Mouse (Mus musculus): ENCODE measurements at regions not wholly inside any gene's neighbourhood (a gene's known extent, or its start where the extent isn't known, plus 50 kb on each side); places are given as distances from the start of the nearest gene placed in this dataset.

DNA sequence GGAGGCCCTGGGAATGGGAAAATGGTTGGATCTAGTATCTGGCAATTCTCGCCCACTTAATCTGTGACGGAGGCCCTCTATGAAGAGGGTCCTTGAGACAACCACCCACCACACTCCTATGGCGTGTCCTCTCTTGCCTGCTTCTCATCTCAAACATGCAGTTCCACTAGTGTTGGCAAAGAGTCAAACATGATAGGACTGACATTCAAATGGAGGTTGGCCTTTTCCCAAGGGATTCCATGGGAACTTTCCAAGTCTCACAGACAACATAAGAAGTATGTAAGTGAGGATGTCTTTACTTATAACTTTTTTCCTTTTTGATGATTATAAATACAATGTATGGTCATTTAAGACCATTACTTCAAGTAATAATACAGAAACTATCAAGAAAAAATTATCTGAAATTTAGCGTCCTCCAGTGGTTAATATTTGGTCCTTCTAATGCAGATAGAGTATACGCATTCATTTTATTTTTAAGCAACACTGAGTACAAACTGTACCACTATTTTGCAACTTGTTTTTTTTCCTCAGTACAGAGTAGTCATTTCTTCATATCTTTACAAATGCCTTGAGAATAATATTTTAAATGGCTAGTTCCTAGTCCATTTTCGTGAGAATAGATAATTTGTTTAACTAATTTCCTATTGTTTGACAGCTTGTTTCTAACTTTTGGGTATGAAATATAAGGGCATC is 280.2 kb downstream of the Foxo1 start:
- no peak for DNase-seq (ENCODE audit: low read depth, low spot score)

DNA sequence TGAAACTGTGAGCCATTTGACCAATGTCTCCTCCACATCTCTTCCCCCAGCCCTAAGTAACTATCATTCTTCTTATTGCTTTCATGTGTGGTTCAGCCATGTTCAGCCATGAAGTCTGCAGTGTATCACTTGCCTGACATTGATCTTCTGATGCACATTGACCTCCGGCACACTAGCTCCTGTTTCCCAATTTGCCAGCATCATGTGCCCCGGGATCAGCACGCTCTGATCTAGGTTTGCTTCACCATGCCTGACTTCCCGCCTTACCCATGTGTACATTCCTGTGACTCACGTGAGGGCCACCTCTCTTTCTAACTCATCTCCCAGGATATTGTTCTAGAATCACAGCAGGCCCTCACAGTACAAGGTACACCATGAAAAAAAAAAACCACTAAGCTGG is 277.9 kb downstream of the Foxo1 start:
- DNase-seq (ENCODE audit: low read depth, low spot score), result no peak

DNA sequence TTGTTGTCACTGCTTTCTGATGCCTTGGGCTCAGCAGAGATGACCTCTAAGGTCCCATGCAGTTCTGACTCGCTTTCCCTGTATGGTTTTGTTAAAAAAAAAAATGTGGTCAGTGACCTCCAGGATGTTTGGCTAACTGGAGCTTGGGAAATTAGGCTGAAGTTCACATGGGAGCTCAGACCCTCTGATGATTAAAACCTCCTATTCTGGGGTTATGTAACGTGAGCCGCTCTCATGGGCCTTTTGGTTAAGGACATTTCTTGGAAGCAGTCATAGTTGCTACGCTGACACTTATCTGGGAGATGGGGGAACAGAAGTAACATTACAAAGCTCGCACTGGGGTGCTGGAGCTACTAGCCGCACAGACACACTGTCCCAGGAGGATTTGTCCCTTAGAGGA is 274.9 kb downstream of the Foxo1 start:
- DNase-seq (ENCODE audit: low read depth, low spot score), result no peak

DNA sequence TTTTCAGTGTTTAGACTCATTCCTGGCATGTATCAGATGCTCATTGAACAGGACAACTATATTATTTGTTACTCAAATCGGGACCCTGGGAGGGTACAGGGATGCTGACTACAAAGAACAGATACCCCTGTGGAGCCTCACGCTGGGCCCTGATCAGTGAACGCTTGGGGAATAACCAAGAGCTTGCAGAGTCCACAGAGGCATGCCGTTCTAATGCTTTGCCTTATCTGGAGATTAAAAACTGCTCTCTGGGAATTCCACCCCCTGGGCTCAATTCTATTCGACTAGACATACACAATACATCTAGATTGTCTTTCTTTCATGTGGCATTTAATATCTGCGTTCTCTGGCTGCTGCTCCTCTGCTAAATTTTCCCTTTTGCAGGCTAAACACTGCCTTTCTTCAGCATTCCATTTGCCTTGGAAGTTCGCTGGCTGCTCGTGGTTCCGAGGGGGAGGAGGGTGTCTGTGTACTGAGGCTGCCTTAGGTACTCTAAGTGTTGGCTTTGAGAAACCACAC is 272.8 kb downstream of the Foxo1 start:
- DNase-seq (ENCODE audit: low read depth, low spot score), result no peak

DNA sequence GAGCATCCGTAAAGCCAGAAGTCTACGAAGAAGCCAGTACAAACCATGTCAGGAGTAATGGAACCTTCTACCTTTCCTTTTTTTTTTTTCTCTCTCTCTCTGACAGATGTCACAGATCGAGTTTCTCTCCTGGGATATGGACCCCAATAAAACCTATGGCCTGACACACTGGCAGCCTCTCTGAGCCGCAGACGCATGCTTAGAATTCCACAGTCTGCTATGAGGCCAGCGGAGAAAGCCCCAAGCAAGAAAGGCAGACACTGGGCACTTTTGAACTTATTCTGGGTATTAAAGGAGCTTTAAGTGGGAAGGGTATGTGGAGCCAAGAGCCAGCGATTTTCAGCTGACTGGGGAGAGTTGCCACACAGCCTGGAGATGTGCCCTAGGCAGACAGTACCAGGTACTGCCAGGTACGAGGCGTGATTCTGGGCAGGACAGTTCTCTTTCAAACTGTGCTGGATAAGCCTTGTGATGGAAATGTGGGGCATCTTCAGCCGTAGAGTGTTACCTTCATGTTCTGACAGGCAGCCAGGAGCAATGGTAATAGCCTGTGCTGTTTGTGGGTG is 271.8 kb downstream of the Foxo1 start:
- no peak for DNase-seq (ENCODE audit: low read depth, low spot score)

DNA sequence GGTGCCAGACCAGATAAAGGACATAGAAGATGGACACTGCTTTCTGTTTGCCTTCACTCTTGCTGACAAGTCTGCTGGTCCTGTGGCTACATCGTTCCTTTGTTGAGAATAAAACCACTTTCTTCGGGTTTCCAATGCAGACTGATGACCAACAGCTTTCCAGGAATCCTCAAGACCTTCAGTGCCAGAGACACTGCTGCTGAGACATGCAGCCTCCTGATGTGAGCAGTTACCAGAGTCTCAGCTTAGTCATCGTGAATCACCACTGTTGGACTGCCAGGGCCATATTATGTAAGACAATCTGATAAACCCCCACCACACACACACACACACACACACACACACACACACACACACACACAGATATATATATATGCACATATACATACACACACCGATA is 270.2 kb downstream of the Foxo1 start:
- DNase-seq (ENCODE audit: low read depth, low spot score), result no peak

DNA sequence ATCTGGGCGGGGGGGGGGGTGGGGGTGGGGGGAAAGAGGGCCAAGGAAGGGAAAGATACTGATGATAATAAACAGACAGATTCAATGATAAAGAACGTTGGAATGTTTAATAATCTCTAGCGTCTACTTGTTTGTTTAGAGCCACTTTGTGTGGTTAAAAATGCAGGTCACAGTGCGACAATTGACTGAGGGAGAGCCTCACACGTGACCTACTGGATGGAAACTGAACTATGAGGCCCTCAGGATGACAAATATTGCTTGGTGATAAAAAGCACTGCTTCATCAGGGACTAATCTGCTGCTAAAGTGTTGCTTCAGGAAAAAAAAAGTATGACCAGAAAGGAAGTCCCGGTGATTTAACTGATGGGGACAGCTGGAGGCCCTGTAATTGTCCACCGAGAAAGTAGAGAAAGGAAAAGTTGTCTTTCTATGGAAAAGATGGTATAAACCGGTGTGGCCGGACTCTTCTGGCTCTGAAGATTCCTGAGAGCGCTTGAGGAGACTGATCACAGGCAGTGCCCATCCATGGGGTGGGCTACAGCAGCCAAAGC is 269.3 kb downstream of the Foxo1 start:
- no peak for DNase-seq (ENCODE audit: low read depth, low spot score)

DNA sequence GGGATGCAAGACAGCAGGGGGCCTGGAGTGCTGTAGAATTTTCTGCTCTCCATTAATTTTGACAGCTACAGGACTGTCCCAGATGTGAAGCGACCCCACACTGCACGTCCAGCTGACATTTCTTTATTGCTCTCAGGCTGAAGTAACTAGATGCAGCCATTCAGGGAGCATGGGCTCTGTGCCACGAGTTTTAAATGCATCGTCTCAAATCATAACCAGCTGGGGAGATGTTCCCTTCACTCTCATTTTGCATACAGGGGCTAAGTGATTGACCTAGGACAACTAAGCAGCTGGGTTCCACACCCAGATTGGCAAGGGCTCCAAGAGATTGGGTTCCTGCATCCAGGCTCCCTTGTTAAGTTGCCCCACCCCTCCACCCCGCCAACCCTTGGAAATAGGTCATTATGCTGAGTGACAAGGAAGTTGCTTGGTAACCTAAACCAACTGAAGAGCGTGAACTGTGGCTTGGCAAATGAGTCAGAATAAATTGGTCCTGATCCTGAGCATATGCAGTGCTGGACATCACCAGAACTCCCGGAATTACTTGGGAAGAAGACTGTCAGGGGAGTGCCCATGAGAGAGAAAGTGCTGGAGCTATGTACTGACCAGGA is 267.4 kb downstream of the Foxo1 start:
- no peak for DNase-seq (ENCODE audit: low read depth, low spot score)

DNA sequence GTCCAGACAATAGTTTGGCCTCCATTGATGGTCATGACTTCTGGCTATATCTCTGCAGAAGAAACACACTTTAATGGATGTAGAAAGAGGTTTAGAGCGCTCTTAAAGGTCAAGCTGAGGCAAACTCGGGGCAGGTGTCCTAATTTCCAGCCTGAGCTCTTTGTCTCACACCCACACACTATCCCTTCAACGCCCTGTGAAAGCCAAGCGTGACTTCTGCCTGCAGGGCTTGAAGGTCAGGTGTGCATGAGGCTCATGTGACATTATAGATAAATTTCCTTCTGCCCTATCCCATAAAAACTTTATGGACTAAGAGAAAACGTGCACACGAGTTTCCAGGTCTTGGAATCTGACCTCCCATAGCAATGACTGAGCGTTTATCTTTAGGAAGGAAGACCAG is 266.0 kb downstream of the Foxo1 start:
- DNase-seq (ENCODE audit: low read depth, low spot score), result no peak

DNA sequence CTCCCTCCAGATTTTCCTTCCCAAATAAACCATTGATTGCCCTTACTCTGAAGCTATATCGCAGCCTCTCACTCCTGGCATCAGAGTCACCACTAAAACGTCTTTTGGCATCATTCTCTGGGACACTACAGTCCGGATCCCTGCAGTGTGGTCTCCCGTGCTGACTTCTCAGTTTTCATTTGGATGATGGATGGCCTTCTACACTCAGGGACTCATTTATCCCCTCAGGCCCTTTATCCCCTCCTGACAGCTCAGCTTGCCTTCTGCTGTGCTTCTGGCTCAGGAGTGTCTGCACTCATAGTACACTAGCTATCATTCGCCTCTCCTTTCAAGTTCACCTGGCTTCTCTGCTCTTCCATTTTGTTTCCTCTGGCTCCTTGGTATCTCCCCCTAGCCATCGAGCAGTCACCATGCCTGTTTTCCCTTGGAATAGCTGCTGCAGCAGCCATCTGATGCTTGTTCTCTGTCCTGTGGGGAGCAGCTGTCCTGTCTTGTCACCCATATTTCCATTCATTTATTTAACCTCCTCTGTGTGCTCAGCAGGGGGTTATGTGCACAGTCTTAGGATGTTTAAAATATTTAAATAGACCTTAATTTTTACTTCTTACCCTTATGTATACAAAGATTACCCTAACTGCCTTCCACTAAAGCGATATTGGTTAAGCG is 263.7 kb downstream of the Foxo1 start:
- DNase-seq (ENCODE audit: low read depth, low spot score), result no peak

DNA sequence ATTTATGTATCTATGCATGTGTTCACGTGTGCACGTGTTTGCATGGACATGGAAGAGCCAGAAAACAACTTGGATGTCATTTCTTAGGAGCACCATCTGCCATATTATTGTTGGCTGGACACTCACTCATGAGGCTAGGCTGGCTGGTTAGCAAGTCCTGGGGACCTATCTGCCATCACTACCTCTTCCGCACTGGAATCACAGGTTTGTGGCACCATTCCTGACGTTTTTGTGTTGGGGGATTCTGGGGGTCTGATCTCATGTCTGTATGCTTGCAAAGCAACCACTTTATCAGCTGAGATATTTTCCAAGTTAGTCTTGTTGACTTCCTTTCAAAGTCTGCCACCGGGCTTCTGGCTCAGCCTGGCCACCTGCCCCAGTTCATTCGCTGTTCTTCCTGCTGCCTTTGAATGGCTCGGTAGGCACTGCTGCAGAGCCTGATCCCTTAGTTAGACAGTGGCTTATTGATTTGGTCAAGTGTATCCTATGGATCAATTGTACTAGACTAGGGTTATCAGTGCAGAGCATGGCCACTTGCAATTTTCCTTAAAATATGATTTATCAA is 262.4 kb downstream of the Foxo1 start:
- no peak for DNase-seq (ENCODE audit: low read depth, low spot score)

DNA sequence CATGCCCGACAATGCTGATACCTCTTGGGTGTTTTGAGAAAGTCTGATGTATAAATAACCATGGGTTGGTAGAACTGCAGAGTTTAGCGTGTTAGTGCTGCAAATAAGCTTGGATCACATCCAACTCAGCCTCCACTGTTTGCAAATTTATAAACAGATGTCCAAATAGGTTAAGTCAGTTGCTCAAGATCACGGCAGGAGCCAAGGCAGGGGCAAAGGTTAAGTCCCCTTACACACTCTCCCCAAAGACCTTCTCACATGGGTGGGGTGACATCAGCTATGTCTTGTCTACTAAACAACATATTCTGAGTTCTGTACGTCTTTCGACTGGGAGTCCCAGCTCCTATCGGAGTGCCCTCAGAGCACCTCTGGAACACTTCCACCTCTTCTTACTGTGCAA is 261.0 kb downstream of the Foxo1 start:
- no peak for DNase-seq (ENCODE audit: low read depth, low spot score)

DNA sequence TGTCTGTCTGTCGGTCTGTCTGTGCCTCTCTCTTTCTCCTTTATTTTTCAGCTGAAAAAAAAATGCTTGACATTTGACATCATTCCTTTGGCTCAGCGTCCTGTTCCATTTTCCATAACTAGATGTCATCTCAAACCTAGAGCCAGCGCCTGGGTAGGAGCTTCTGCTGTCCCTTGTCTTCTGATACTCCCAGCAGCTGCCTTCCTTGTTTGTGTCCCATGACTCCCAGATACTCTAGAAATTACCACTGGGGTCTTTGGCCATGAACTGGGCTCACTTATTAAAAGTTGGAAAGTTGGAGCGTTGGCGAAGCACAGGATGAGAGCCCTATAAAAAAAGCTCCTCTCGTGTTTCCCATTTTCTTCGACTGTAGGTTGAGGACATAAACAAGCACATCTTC is 260.4 kb downstream of the Foxo1 start:
- no peak for DNase-seq (ENCODE audit: low read depth, low spot score)

DNA sequence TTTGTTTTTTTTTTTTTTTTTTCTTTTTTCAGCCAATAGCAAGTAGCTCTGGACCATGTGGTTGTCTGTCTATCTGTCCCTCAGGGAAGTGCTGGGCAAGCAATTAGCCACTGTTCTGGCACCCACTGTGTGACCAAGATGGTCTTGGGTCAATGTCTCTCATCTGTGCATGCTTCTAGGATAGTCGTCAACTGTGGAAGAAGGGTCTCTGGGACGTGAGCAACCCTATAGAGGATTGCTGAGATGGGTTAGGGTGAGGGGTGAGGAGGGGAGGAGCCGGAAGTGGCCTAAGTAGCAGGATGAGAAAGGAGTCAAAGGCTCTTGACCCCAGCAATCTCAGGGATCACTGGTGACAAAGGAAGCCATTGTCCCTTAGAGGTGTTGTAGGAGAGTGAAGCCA is 259.6 kb downstream of the Foxo1 start:
- DNase-seq (ENCODE audit: low read depth, low spot score), result no peak

DNA sequence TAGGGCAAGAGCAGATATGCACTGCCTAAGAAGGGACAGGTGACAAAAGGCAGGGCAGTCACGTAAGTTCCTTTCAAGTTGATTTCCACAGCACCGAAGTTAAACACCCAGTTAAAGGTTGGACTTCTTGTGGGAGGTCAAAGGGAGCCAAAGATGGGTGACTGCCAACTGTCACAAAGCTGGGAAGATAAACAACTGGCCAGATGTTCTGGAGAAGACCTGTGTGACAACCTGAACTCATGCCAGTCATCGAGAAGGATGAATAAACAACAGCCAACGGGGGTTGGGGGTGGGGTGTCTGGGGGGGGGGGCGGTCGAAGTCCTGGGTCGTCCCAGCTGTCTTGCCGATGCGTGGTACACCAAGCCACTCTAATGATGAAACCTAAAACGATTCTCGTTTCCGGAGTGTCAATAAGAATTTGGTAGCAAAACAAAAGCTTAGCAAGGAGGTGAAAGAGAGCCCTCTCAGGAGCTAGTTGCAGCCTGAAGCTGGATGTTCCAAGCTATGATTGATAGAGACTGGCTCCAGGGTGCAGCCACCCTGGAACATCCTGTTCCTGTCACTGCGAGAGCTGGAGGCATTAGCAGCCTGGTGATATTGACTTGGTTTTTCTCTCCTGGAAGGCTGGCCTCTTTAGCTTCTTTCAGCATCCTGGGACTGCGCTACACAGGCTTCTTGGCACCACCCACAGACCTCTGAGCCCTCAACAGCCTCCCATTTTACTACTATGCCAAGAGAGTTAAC is 259.0 kb downstream of the Foxo1 start:
- DNase-seq (ENCODE audit: low read depth, low spot score), result no peak

DNA sequence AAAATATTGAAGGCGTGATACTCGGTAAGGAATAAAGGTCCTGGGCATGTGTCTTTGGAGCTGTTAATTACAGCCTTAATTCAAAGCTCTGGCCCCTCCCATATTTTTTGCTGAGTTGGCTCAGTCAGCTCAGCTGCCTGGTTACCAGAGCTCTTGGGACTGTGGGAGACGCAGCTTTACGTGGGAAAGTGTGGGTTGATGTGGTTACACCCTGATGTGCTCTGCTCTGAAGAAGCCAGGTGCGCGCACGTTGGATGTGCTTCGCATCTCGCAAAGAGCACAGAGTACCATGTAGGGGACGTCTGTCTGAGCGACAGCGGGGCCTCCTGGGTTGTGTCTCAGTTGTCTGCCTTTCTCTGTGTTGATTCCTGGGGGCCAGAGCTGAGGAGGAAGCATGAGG is 254.8 kb downstream of the Foxo1 start:
- DNase-seq (ENCODE audit: low read depth, low spot score), result no peak

DNA sequence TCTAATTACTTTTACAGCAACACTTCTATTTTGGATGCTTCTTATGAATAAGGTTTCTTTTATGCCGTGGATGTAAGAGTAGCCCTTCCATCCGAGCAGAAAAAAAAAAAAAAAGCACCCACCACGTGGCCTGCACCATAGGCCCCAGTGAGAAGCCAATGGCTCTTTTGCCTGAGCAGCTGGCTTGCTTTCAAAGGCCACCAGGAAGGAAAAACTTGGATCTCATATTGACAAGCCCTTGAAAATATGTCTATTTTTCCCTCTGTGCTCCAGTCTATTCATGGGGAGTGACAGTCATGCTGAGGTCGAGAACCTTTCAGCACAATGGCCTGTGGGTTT is 252.4 kb downstream of the Foxo1 start:
- no peak for DNase-seq (ENCODE audit: low read depth, low spot score)

DNA sequence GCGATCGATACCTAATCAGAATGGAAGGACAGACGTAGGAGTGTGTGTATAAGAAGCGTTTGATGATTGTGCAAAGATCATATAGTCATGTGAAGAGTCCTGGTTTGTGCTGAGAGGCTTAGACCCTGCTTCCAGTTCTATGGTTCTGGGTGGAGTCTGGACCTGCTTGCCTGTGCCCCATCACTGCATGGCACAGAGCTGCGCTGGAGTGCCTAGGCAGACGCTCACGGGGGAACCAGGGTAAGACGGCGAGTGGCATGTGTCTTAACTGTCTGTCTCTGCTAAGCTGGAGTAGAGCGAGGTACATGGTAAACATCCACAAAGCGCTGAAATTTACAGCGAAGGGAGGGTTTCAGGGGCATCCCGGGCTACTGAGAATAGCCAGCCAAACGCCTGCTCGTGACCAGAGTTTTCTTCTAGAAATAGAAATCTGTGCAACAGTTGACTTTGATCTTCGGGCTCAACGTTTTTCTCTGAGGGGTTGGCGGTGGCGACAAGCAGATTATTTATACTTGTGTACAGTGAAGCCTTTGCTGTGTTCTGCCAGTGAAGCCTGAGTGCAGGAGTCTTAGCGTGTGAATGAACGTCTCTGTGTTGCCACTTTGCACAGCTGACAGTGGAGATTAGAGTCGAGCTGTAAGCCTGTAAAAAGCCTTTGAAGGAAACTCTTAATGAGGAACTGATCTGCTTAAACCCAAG is 251.9 kb downstream of the Foxo1 start:
- no peak for DNase-seq (ENCODE audit: low read depth, low spot score)

DNA sequence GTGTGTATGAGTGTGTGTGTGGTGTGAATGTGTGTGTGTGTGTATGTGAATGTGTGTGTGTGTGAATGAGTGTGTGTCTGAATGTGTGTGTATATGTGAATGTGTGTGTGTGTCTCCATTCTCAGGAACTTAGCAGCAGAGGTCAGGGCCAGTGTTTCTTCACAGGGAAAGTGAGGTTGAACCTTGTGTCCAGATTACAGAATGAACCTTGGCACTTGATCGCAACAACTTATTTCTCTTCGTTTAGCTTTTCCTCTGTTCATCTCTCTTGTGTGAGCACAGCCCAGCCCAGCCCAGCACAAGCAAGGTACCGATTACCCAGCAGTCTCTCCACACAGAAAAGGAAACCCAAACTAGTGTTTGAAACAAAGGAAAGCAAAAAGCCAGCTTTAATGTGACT is 249.7 kb downstream of the Foxo1 start:
- DNase-seq (ENCODE audit: low read depth, low spot score), result no peak

DNA sequence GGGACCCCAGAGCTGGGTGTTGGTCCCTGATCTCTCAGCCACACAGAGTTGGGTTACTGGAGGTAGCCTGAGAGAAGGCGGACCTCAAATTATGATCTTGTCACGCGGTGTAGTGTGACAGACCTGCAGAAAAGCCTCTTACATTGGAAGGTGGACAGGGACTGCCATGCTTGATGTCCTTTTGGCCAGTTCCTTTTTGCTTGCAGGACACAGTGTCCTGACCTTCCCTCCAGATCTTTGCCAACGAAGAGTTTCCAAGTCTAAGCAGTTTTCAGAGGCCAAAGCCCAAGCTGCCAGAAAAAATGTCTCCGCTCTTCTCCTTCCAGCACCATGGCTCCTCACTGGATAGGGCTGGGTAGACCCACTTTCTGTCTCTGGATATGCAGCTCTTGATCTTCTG is 248.6 kb downstream of the Foxo1 start:
- DNase-seq (ENCODE audit: low read depth, low spot score), result no peak

DNA sequence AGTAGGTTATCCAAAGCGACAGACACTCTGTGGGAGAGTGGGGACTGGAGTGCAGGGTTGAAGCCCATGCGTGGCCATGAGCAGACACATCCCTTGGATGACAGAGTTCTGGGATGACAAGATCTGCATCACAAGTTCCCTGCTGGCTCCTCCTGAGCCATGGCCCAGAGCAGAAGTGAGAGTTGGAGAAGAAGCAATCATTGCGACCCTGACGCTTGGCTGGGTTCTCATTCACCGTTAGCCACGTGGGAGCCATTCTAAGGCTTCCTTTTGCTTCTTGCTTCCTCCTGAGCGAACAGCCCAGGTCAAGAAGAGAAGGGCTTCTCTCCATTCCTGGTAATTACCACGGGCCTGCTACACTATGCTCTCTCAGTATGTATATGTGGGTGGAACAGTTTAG is 244.6 kb downstream of the Foxo1 start:
- no peak for DNase-seq (ENCODE audit: low read depth, low spot score)

Data from ES-CJ7 (cell line).